Mouse (Mus musculus) MEL (cell line): ENCODE data around the gene Slc41a1. TPM values are rescaled to one million over a fixed set of nuclear protein-coding genes. Genes with fewer than 3 reads are reported as not detected.

ENCODE experiments used
- DNase-seq: peaks from one replicate; pipeline ENCODE4 v3.0.0; 2011; ENCODE audit warnings: low read depth, low spot score
- H3K27ac ChIP-seq: 2 replicates; pipeline ENCODE4 v1.5.1; 2012; ENCODE audit warnings: low read depth, mild to moderate bottlenecking, control low read depth, low read length, moderate library complexity; ENCODE audit not compliant: control insufficient read depth
- H3K27me3 ChIP-seq, 2 experiments: fragments of 150-350 bp in 1 of 2; sonication (generic) in 1 of 2; 2 replicates each; pipeline ENCODE4 v1.6.1; 2012; ENCODE audit warnings: low read length in 2 of 2, mild to moderate bottlenecking in 2 of 2, improper control_type of control experiment in 1 of 2, moderate library complexity in 1 of 2; ENCODE audit not compliant: insufficient read depth in 2 of 2, control insufficient read depth in 1 of 2
- H3K36me3 ChIP-seq, 2 experiments: 2 replicates each; pipeline ENCODE4 v1.6.1; 2012 to 2014; ENCODE audit warnings: low read length in 2 of 2, improper control_type of control experiment in 1 of 2, inconsistent platforms in 1 of 2, mild to moderate bottlenecking in 1 of 2; ENCODE audit not compliant: insufficient read depth in 2 of 2, control insufficient read depth in 1 of 2
- H3K4me1 ChIP-seq, 2 experiments: fragments of 150-350 bp in 1 of 2; sonication (generic) in 1 of 2; 2 replicates each; pipeline ENCODE4 v1.6.1; 2012; ENCODE audit warnings: low read length in 2 of 2, improper control_type of control experiment in 1 of 2, mild to moderate bottlenecking in 1 of 2; ENCODE audit not compliant: insufficient read depth in 2 of 2, control insufficient read depth in 1 of 2
- H3K4me3 ChIP-seq, 2 experiments: fragments of 150-350 bp in 1 of 2; sonication (generic) in 1 of 2; 2 replicates each; pipeline ENCODE4 v1.5.1; 2012; ENCODE audit warnings: low read depth in 2 of 2, low read length in 2 of 2, mild to moderate bottlenecking in 2 of 2, moderate library complexity in 2 of 2, control low read depth in 1 of 2, improper control_type of control experiment in 1 of 2; ENCODE audit not compliant: control insufficient read depth in 1 of 2, insufficient read depth in 1 of 2
- H3K79me2 ChIP-seq: 2 replicates; pipeline ENCODE4 v1.6.1; 2012; ENCODE audit warnings: mild to moderate bottlenecking, low read length, moderate library complexity; ENCODE audit not compliant: control insufficient read depth, poor library complexity, insufficient read depth
- H3K9ac ChIP-seq: 2 replicates; pipeline ENCODE4 v1.6.1; 2012; ENCODE audit warnings: low read depth, mild to moderate bottlenecking, control low read depth, low read length, moderate library complexity; ENCODE audit not compliant: control insufficient read depth, poor library complexity, severe bottlenecking
- H3K9me3 ChIP-seq: fragments of 150-350 bp; sonication (generic); replicated peaks from 2 replicates; pipeline ENCODE4 v1.6.1; 2012; ENCODE audit warnings: mild to moderate bottlenecking, low read length, improper control_type of control experiment, moderate library complexity; ENCODE audit not compliant: insufficient read depth
- BHLHE40 ChIP-seq: IDR thresholded peaks from 2 replicates; pipeline ENCODE4 v1.6.1; 2012; ENCODE audit warnings: low read depth, mild to moderate bottlenecking, inconsistent platforms, low read length, improper control_type of control experiment, borderline replicate concordance
- CHD1 ChIP-seq: IDR thresholded peaks from 2 replicates; pipeline ENCODE4 v1.6.1; 2012; ENCODE audit warnings: low read depth, mild to moderate bottlenecking, inconsistent platforms, low read length, improper control_type of control experiment
- CHD2 ChIP-seq: IDR thresholded peaks from 2 replicates; pipeline ENCODE4 v1.6.1; 2011; ENCODE audit warnings: low read length, improper control_type of control experiment
- CTCF ChIP-seq, 3 experiments: IDR thresholded peaks in 2 of 3; conservative IDR thresholded peaks in 1 of 3; 2 replicates each; pipeline ENCODE4 v1.5.1; 2011 to 2012; ENCODE audit warnings: low read length in 3 of 3, low read depth in 2 of 3, mild to moderate bottlenecking in 2 of 3, improper control_type of control experiment in 1 of 3, inconsistent platforms in 1 of 3, mixed read lengths in 1 of 3, moderate library complexity in 1 of 3; ENCODE audit not compliant: control insufficient read depth in 1 of 3, insufficient read depth in 1 of 3, poor library complexity in 1 of 3, severe bottlenecking in 1 of 3
- E2F4 ChIP-seq: IDR thresholded peaks from 2 replicates; pipeline ENCODE4 v1.6.1; 2011; ENCODE audit warnings: low read depth, low read length, improper control_type of control experiment, borderline replicate concordance
- ELF1 ChIP-seq: IDR thresholded peaks from 2 replicates; pipeline ENCODE4 v1.6.1; 2014; ENCODE audit warnings: low read depth, mild to moderate bottlenecking, inconsistent platforms, low read length, improper control_type of control experiment, moderate library complexity
- ETS1 ChIP-seq: IDR thresholded peaks from 2 replicates; pipeline ENCODE4 v1.6.1; 2012; ENCODE audit warnings: low read depth, mild to moderate bottlenecking, inconsistent platforms, low read length, improper control_type of control experiment, moderate library complexity
- GABPA ChIP-seq: IDR thresholded peaks from 2 replicates; pipeline ENCODE4 v1.6.1; 2012; ENCODE audit warnings: low read depth, mild to moderate bottlenecking, inconsistent platforms, low read length, improper control_type of control experiment, moderate library complexity
- GATA1 ChIP-seq: IDR thresholded peaks from 2 replicates; pipeline ENCODE4 v1.6.1; 2011; ENCODE audit warnings: low read depth, low read length, improper control_type of control experiment
- HCFC1 ChIP-seq: IDR thresholded peaks from 2 replicates; pipeline ENCODE4 v1.6.1; 2012; ENCODE audit warnings: low read depth, mild to moderate bottlenecking, inconsistent platforms, low read length, improper control_type of control experiment, moderate library complexity
- JUND ChIP-seq: IDR thresholded peaks from 2 replicates; pipeline ENCODE4 v1.6.1; 2011; ENCODE audit warnings: low read depth, mild to moderate bottlenecking, improper control_type of control experiment, low read length
- MAX ChIP-seq: IDR thresholded peaks from 2 replicates; pipeline ENCODE4 v1.6.1; 2011; ENCODE audit warnings: low read length, improper control_type of control experiment
- MAZ ChIP-seq: IDR thresholded peaks from 2 replicates; pipeline ENCODE4 v1.6.1; 2012; ENCODE audit warnings: low read depth, mild to moderate bottlenecking, inconsistent platforms, low read length, improper control_type of control experiment
- MYB ChIP-seq: IDR thresholded peaks from 2 replicates; pipeline ENCODE4 v1.6.1; 2011; ENCODE audit warnings: mild to moderate bottlenecking, low read depth, low read length, improper control_type of control experiment
- MYC ChIP-seq: IDR thresholded peaks from 2 replicates; pipeline ENCODE4 v1.6.1; 2011; ENCODE audit warnings: low read depth, mild to moderate bottlenecking, low read length, improper control_type of control experiment, moderate library complexity
- NELFE ChIP-seq: IDR thresholded peaks from 2 replicates; pipeline ENCODE4 v1.6.1; 2011; ENCODE audit warnings: low read depth, low read length, improper control_type of control experiment
- NRF1 ChIP-seq: IDR thresholded peaks from 2 replicates; pipeline ENCODE4 v1.6.1; 2014; ENCODE audit warnings: low read depth, mild to moderate bottlenecking, inconsistent platforms, low read length, improper control_type of control experiment, moderate library complexity; ENCODE audit not compliant: poor library complexity, insufficient read depth, severe bottlenecking
- POLR2AphosphoS2 ChIP-seq: IDR thresholded peaks from 2 replicates; pipeline ENCODE4 v1.6.1; 2011; ENCODE audit warnings: low read length, improper control_type of control experiment
- POLR2AphosphoS5 ChIP-seq: IDR thresholded peaks from 2 replicates; pipeline ENCODE4 v1.6.1; 2012; ENCODE audit warnings: low read depth, borderline replicate concordance, mild to moderate bottlenecking, inconsistent platforms, low read length, moderate library complexity, mixed read lengths
- RCOR1 ChIP-seq: IDR thresholded peaks from 2 replicates; pipeline ENCODE4 v1.6.1; 2012; ENCODE audit warnings: low read depth, mild to moderate bottlenecking, inconsistent platforms, low read length, improper control_type of control experiment
- SIN3A ChIP-seq: IDR thresholded peaks from 2 replicates; pipeline ENCODE4 v1.6.1; 2012; ENCODE audit warnings: low read length, improper control_type of control experiment, inconsistent platforms
- SMC3 ChIP-seq: IDR thresholded peaks from 2 replicates; pipeline ENCODE4 v1.6.1; 2011; ENCODE audit warnings: low read depth, low read length, improper control_type of control experiment
- TAL1 ChIP-seq: IDR thresholded peaks from 2 replicates; pipeline ENCODE4 v1.6.1; 2012; ENCODE audit warnings: mild to moderate bottlenecking, inconsistent platforms, low read length, moderate library complexity, mixed read lengths
- TBP ChIP-seq: IDR thresholded peaks from 2 replicates; pipeline ENCODE4 v1.8.0; 2011; ENCODE audit warnings: low read depth, low read length, improper control_type of control experiment
- TCF12 ChIP-seq: IDR thresholded peaks from 2 replicates; pipeline ENCODE4 v1.6.1; 2014; ENCODE audit warnings: low read depth, mild to moderate bottlenecking, inconsistent platforms, low read length, improper control_type of control experiment, moderate library complexity
- USF1 ChIP-seq: IDR thresholded peaks from 2 replicates; pipeline ENCODE4 v1.6.1; 2014; ENCODE audit warnings: low read depth, mild to moderate bottlenecking, inconsistent platforms, low read length, improper control_type of control experiment, moderate library complexity
- USF2 ChIP-seq, 2 experiments: IDR thresholded peaks; 2 replicates each; pipeline ENCODE4 v1.6.1; 2011 to 2012; ENCODE audit warnings: improper control_type of control experiment in 2 of 2, low read length in 2 of 2, borderline replicate concordance in 1 of 2, inconsistent platforms in 1 of 2, low read depth in 1 of 2, mild to moderate bottlenecking in 1 of 2; ENCODE audit not compliant: insufficient read depth in 1 of 2
- ZC3H11A ChIP-seq: IDR thresholded peaks from 2 replicates; pipeline ENCODE4 v1.6.1; 2012; ENCODE audit warnings: low read depth, mild to moderate bottlenecking, inconsistent platforms, low read length, improper control_type of control experiment
- ZKSCAN1 ChIP-seq: IDR thresholded peaks from 2 replicates; pipeline ENCODE4 v1.6.1; 2012; ENCODE audit warnings: low read depth, mild to moderate bottlenecking, inconsistent platforms, low read length, improper control_type of control experiment, moderate library complexity
- ZNF384 ChIP-seq: IDR thresholded peaks from 2 replicates; pipeline ENCODE4 v1.6.1; 2012; ENCODE audit warnings: low read depth, mild to moderate bottlenecking, inconsistent platforms, low read length, improper control_type of control experiment
- polyA plus RNA-seq, 2 experiments: library from polyadenylated mRNA; stranded (reverse) in 1 of 2; unstranded in 1 of 2; fragments of >175 nt in 1 of 2; fragments of >200 nt in 1 of 2; gene quantifications; 2 replicates each; pipeline versions ENCODE4 v1.2.1 to v1.2.4; 2012; ENCODE audit warnings: low replicate concordance in 2 of 2, low read depth in 1 of 2; ENCODE audit not compliant: insufficient read length in 2 of 2, insufficient read depth in 1 of 2, missing spikeins in 1 of 2
- total RNA-seq: library from RNA; depleted of rRNA; stranded (reverse); fragments of 300-350 nt; gene quantifications from 2 replicates; pipeline ENCODE4 v1.2.3, GENCODE M21; 2012

The Slc41a1 gene
- total and polyA plus RNA-seq, 3 experiments, result 3.4 to 8.3 TPM; not detected in 1

DNA sequence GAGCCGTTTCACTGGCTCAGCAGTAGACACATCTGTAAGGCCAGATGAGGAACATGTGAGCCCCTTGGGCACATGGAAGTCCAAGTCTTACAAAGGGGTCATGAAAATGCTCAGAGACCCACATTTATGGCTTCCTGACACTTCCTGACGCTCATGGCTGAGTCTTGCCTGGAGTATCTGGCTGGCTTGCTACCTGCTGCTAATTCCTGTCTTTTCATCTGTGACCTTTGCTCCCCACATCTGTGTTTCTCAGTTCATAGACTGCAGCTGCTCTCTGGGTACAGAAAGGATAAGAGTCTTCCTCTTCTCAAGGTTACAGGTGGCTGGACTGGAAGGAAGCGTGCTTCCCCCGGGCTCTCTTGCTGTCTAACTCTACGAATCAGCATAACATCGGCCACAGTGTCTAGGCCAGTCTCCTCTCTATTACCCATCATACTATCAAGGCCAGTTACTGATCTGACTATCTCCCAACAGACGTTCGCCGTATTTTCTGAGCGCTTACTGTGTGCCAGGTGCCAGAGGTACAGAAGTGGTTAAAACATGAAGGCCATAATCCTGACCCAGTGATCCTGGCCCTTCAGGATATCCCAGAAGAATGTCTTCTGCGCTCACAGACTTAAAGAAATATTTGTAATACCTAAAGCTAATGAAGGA, 2.6 kb upstream of the Slc41a1 start:
- no peak overlapping the region for H3K4me3 ChIP-seq
- H3K27ac ChIP-seq, result no peak overlapping the region
- no peak for TF ChIP-seq GATA1
- H3K36me3 ChIP-seq, result peaks cover 0 to 6% of the 10 kb centered on the region in 2 experiments; a peak in 2 of 4 replicates
- H3K9me3 ChIP-seq, result no peaks in the 10 kb centered on the region
- no peak for DNase-seq
- H3K79me2 ChIP-seq, result peaks cover 1% of the 10 kb centered on the region; the same call in 1 of the 2 replicates
- peaks cover 4 to 12% of the 10 kb centered on the region in 2 experiments; a peak in 3 of 4 replicates for H3K4me1 ChIP-seq
- peaks cover 13 to 19% of the 10 kb centered on the region in 2 experiments for H3K27me3 ChIP-seq
- no peak overlapping the region for H3K9ac ChIP-seq

DNA sequence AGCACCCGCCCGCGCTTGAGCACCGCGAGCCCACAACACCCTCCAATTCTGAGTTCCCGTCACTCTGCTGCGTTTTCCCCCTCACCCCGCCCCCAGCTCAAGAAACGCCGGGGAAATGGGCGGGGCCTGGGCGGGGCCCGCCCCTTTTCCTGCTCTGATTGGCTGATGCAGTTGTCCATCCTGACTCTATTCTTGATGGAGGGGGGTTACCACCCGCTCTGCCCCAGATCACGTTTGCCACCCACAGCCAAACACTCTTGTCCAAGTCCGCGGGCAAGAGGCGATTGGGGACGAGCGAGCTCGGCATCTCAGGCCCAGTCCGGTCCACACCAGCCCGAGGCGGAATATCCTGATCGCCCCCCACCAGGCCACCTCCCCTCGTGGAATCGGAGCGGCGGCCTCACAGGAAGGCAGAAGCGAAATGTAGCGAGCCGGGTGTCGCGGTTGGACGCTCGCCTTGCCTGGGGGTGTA, 530 bp downstream of the Slc41a1 start:
- peaks cover 0 to 6% of the 10 kb centered on the region in 2 experiments; a peak in 2 of 4 replicates for H3K36me3 ChIP-seq
- peak overlapping the region; percentile 88 for H3K9ac ChIP-seq
- peak overlapping the region; percentile 48 for H3K27ac ChIP-seq
- H3K79me2 ChIP-seq, result peaks cover 1% of the 10 kb centered on the region; the same call in 1 of the 2 replicates
- H3K27me3 ChIP-seq, result peaks cover 6 to 7% of the 10 kb centered on the region in 2 experiments
- DNase-seq, result peak; percentile 95
- H3K9me3 ChIP-seq, result no peaks in the 10 kb centered on the region
- H3K4me1 ChIP-seq, result peaks cover 4 to 12% of the 10 kb centered on the region in 2 experiments; a peak in 3 of 4 replicates
- H3K4me3 ChIP-seq, result peak overlapping the region; percentile 86 to 87
- TF ChIP-seq ELF1, result 0 out of 2 replicates have a peak, but pooled peaks have one; percentile 39
- peak; percentile 56; the same call in 1 of the 2 replicates for TF ChIP-seq TCF12
- peak; percentile 56 for TF ChIP-seq HCFC1
- TF ChIP-seq SMC3, result no peak
- no peak for TF ChIP-seq RCOR1
- no peak; the same call in 1 of the 2 replicates for TF ChIP-seq ETS1
- 0 out of 2 replicates have a peak, but pooled peaks have one; percentile 20 for TF ChIP-seq NRF1
- TF ChIP-seq CTCF (IDR thresholded peaks at IDR 0.05 in 2 of 3, conservative IDR thresholded peaks at IDR 0.05 in 1 of 3; ENCODE audit: control insufficient read depth in 1 of 3, insufficient read depth in 1 of 3, low read depth in 2 of 3, low read length in 3 of 3, poor library complexity in 1 of 3, severe bottlenecking in 1 of 3), result no peak
- no peak for TF ChIP-seq CHD1
- peak; percentile 84; the same call in 1 of the 2 replicates for TF ChIP-seq MAZ
- no peak for TF ChIP-seq MYC
- TF ChIP-seq USF2 (IDR thresholded peaks at IDR 0.05; ENCODE audit: borderline replicate concordance in 1 of 2, insufficient read depth in 1 of 2, low read depth in 1 of 2, low read length in 2 of 2), result no peak
- 0 out of 2 replicates have a peak, but pooled peaks have one; percentile 49 for TF ChIP-seq SIN3A
- TF ChIP-seq JUND, result no peak
- TF ChIP-seq MYB, result no peak
- no peak for TF ChIP-seq GABPA
- TF ChIP-seq BHLHE40, result peak; percentile 88; the same call in 1 of the 2 replicates
- peak; percentile 77 for TF ChIP-seq NELFE
- TF ChIP-seq USF1, result no peak
- peak; percentile 89 for TF ChIP-seq TBP
- TF ChIP-seq POLR2AphosphoS2, result peak; percentile 30; the same call in 1 of the 2 replicates
- no peak for TF ChIP-seq E2F4
- TF ChIP-seq TAL1, result no peak
- TF ChIP-seq GATA1, result no peak
- TF ChIP-seq ZC3H11A, result no peak
- no peak for TF ChIP-seq ZNF384
- TF ChIP-seq MAX, result no peak; the same call in 1 of the 2 replicates
- peak; percentile 66 for TF ChIP-seq CHD2
- TF ChIP-seq POLR2AphosphoS5, result no peak
- TF ChIP-seq ZKSCAN1, result no peak
